Mouse (Mus musculus) heart, adult 2 months (tissue): Measurements from ENCODE around the gene Akap8.

Experiments
- CTCF ChIP-seq: fragments of 200-600 bp; IDR thresholded peaks from 2 replicates; pipeline ENCODE4 v1.8.1; 2022; ENCODE audit warnings: antibody characterized with exemption, mild to moderate bottlenecking, moderate library complexity
- EP300 ChIP-seq: fragments of 200-500 bp; IDR thresholded peaks from 2 replicates; pipeline ENCODE4 v1.6.1; 2011; ENCODE audit warnings: low read depth, low read length, control low read depth; ENCODE audit not compliant: insufficient read depth
- POLR2A ChIP-seq: fragments of 200-500 bp; IDR thresholded peaks from 2 replicates; pipeline ENCODE4 v1.6.1; 2011; ENCODE audit warnings: mild to moderate bottlenecking, low read depth, low read length, control low read depth; ENCODE audit not compliant: insufficient read depth

DNA sequence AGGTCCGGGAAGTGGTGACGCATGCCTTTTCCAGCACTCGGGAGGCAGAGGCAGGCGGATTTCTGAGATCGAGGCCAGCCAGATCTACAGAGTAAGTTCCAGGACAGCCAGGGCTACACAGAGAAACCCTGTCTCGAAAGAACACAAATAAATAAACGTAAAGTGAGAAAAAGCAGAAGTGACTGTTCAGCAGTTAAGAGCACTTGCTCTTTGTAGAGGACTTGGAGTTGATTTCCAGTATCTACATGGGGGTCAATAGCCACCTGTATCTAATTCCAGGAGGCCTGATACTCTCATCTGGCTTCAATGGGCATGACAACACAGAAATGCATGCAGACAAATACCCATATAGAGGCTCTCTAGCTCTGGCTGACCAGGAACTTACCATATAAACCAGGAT lies 51.9 kb downstream of the Akap8 start:
- TF ChIP-seq POLR2A (no peak), CTCF (no peak), EP300 (no peak)
